Mouse (Mus musculus) midbrain, embryonic 11.5 days (tissue): ENCODE measurements around the gene Rpl18. TPM values are rescaled to one million over a fixed set of nuclear protein-coding genes. Genes with fewer than 3 reads are reported as not detected.

Experiments
- ATAC-seq: fragments of 200-750 bp; cut with Nextera tagmentation; 2 replicates; pipeline ENCODE4 v1.8.0; 2017; ENCODE audit warnings: moderate TSS enrichment, moderate library complexity; ENCODE audit not compliant: low FRiP score
- DNase-seq: peaks from one replicate; pipeline ENCODE4 v3.0.0; 2015; ENCODE audit warnings: low spot score; ENCODE audit errors: missing footprints
- H3K27ac ChIP-seq: fragments of 300-500 bp; sonication (generic); 2 replicates; pipeline ENCODE4 v1.5.1; 2014; ENCODE audit warnings: low read depth, low read length
- H3K27me3 ChIP-seq: fragments of 300-500 bp; sonication (generic); 2 replicates; pipeline ENCODE4 v1.6.1; 2014; ENCODE audit warnings: mild to moderate bottlenecking, low read length, moderate library complexity, mixed read lengths; ENCODE audit not compliant: control insufficient read depth, insufficient read depth
- H3K36me3 ChIP-seq: fragments of 300-500 bp; sonication (generic); 2 replicates; pipeline ENCODE4 v1.6.1; 2014; ENCODE audit warnings: mild to moderate bottlenecking, low read length, moderate library complexity, mixed read lengths; ENCODE audit not compliant: control insufficient read depth, insufficient read depth
- H3K4me1 ChIP-seq: fragments of 300-500 bp; sonication (generic); 2 replicates; pipeline ENCODE4 v1.6.1; 2014; ENCODE audit warnings: low read length; ENCODE audit not compliant: control insufficient read depth, insufficient read depth
- H3K4me2 ChIP-seq: fragments of 300-500 bp; sonication (generic); 2 replicates; pipeline ENCODE4 v1.6.1; 2014; ENCODE audit warnings: mild to moderate bottlenecking, moderate library complexity
- H3K4me3 ChIP-seq: fragments of 300-500 bp; sonication (generic); 2 replicates; pipeline ENCODE4 v1.5.1; 2014; ENCODE audit warnings: low read depth, low read length
- H3K9ac ChIP-seq: fragments of 300-500 bp; sonication (generic); 2 replicates; pipeline ENCODE4 v1.6.1; 2014; ENCODE audit warnings: low read length
- H3K9me3 ChIP-seq: fragments of 300-500 bp; sonication (generic); 2 replicates; pipeline ENCODE4 v1.6.1; 2016; ENCODE audit warnings: low read length; ENCODE audit not compliant: control insufficient read depth
- WGBS: fragments of 180-500 bp; shearing (Covaris S2); extraction: QIAGEN DNeasy Blood & Tissue Kit; methylation state at CpG from one replicate; pipeline ENCODE4 v1.1.7; 2014; 5-methylcytosine and 5-hydroxymethylcytosine counted together
- polyA plus RNA-seq: library from polyadenylated mRNA; unstranded; fragments of >200 nt; fragmentation: Nextera tagmentation; extraction: Ambion mirVana; gene quantifications from 2 replicates; pipeline ENCODE4 v1.2.1, GENCODE M21; 2014

Rpl18 gene
- polyA plus RNA-seq, 1 experiment from 2014 or later = 933 TPM

DNA sequence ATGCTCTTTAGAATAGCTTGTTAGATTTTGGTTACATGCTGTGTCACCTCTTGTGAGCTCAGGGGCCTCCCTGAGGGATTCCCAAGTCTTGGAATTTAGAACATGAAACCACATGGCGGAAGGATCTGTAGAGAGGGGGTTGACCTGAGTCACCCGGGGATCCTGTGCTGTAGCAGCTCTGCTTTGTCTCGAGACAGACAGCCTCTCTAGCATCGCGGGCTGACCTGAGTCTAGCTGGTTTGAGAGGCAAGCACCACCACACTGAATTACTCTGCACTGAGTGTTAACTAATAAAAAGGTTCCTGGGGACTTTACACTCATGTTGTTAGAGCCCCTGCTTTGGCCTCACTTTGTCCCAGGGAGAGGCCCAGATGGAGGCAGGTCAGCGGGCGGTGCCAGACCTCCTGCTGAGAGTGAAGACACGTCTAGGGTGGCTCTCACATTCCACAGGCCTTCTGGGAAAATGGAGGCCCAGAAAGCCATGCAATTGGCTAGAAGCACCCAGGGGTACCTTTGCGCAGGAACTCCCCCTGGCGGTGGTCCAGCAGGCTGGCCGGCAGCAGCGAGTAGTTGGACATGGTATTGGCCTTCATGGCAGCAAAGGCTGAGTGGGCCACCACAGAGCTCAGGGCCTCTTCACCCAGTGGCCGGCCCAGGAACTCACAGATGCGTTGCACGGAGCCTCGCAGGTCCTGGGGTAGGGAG, 15.6 kb downstream of the Rpl18 start:
- Histone ChIP-seq H3K4me2 (no peak overlapping the region), H3K4me1 (no peaks in the 10 kb centered on the region), H3K27ac (no peak overlapping the region), H3K9ac (no peak overlapping the region), H3K9me3 (no peaks in the 10 kb centered on the region), H3K4me3 (no peak overlapping the region), H3K27me3 (no peaks in the 10 kb centered on the region), H3K36me3 (peaks cover 5% of the 10 kb centered on the region; the same call in 1 of the 2 replicates)
- peak; percentile 50; the same call in 1 of the 2 replicates for ATAC-seq
- peak; percentile 93 for DNase-seq
- 15% methylated on average over 16 of the region's 16 CpGs for WGBS

DNA sequence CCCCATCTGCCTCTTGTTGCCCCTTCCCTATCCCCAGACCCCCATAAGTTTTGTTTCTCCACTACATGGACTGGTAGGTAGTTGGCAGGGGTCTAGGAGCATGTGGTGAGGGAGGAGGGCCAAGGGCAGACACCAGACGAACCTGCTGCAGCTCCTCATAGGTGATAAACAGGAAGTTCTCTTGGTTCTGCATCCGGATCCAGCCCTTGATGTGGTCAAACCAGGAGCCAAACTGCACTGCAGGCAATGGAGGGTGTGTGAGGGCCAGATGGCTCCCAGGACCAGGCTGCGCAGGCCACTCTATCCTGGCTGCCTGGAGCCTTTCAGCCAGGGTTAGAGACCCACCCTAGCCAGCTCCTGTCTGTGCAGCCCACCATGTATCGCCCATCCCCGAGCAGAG, 18.2 kb downstream of the Rpl18 start:
- Histone ChIP-seq H3K27me3 (no peaks in the 10 kb centered on the region), H3K9ac (no peak overlapping the region)

DNA sequence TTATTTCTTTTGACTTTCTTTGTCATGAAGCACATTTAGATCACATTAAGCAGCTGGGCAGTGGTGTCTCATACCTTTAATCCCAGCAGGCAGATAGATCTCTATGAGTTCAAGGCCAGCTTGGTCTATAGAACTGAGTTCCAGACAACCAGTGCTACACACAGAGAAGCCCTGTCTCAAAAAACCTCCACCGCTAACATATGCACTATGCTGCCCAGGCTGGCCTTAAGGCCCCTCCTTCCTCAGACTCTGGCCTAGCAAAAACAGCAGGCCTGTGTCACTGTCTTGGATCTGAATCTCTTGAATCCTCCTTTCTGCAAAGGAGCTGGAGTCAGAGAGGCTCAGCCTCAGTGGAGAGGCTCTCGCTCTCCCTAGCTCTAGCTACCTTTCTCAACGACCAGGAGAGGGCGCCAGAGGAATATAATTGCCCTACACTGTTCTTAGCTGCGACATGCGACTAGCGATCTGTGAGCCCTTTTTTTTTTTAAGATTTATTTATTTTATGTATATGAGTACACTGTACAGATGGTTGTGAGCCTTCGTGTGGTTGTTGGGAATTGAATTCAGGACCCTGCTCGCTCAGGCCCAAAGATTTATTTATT, 24.0 kb downstream of the Rpl18 start:
- Histone ChIP-seq H3K27ac (no peak overlapping the region), H3K9me3 (no peaks in the 10 kb centered on the region), H3K36me3 (no peaks in the 10 kb centered on the region), H3K9ac (no peak overlapping the region), H3K27me3 (no peaks in the 10 kb centered on the region), H3K4me2 (no peak overlapping the region), H3K4me1 (no peaks in the 10 kb centered on the region), H3K4me3 (no peak overlapping the region)
- DNase-seq (peak; percentile 94), ATAC-seq (peak; percentile 86)
- WGBS = 7% methylated on average over 9 of the region's 9 CpGs

More for the DNA sequence above, 18.2 kb downstream of the Rpl18 start:
- WGBS = 75% methylated on average over 5 of the region's 5 CpGs
- H3K27ac ChIP-seq = no peak overlapping the region
- H3K9me3 ChIP-seq = no peaks in the 10 kb centered on the region
- no peak for DNase-seq
- no peak for ATAC-seq
- no peak overlapping the region for H3K4me3 ChIP-seq
- no peaks in the 10 kb centered on the region for H3K4me1 ChIP-seq
- H3K4me2 ChIP-seq = no peak overlapping the region
- H3K36me3 ChIP-seq = no peaks in the 10 kb centered on the region

DNA sequence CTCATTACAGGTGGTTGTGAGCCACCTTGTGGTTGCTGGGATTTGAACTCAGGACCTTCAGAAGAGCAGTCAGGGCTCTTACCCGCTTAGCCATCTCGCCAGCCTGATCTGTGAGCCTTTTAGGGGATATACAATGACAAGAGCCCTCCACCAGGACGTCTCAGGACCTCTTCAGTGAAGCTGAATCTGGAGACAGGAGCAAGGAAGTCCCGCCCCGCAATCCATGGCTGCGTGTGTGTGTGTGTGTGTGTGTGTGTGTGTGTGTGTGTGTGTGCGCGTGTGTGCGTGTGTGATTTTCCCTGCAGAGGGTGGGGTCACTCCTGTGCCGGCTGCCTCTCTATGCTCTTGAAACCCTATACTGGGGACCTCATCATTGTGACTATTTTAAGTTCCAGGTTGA, 24.6 kb downstream of the Rpl18 start:
- no peak overlapping the region for H3K4me2 ChIP-seq
- no peak overlapping the region for H3K9ac ChIP-seq
- 68% methylated on average over 10 of the region's 10 CpGs for WGBS
- H3K27ac ChIP-seq = no peak overlapping the region
- no peaks in the 10 kb centered on the region for H3K36me3 ChIP-seq
- H3K9me3 ChIP-seq = no peaks in the 10 kb centered on the region
- H3K4me3 ChIP-seq = no peak overlapping the region
- DNase-seq = no peak
- H3K27me3 ChIP-seq = no peaks in the 10 kb centered on the region
- ATAC-seq = no peak
- no peaks in the 10 kb centered on the region for H3K4me1 ChIP-seq

DNA sequence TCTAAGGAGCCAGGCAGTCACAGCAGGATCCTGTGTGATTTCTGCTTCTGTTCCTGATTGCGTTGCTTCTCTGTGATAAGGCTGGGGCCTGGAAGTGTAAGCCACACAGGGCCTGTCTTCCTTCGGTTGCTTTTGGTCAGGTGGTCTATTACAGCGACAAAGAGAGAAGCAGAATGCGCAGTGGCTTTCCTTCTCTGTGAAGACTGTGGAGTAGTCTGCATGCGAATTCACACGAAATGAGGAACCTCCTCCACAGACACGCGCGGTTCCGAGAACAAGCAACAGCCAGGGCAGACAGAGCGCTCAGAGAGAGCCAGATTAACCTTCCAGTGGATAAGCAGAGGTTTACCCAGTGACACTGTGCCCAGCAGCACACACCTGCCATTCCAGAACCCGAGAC, 26.1 kb downstream of the Rpl18 start:
- Histone ChIP-seq H3K27ac (no peak overlapping the region), H3K9me3 (no peaks in the 10 kb centered on the region), H3K4me2 (no peak overlapping the region), H3K36me3 (no peaks in the 10 kb centered on the region), H3K4me3 (no peak overlapping the region), H3K4me1 (no peaks in the 10 kb centered on the region), H3K27me3 (no peaks in the 10 kb centered on the region), H3K9ac (no peak overlapping the region)
- DNase-seq (peak; percentile 62), ATAC-seq (no peak)
- WGBS = 87% methylated on average over 12 of the region's 12 CpGs

DNA sequence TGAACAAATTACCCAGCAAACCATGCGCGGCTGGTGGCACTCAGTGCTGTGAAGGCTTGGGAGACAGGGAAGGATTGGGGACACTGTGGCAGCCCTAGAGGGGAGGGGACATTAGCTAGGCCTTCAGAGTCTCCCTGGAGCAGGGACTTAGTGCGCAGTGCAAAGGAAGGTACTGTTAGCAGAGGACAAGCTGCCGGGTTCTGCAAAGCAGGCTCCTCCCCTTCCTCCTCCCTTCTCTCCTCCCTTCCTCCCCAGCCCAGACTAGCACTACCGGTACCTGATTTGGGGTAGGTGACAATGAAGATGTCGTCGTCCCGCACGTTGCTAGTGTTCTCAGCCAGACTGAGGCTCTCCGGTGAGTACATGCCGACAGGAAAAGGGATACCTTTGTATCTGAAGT, 26.5 kb downstream of the Rpl18 start:
- H3K4me1 ChIP-seq = no peaks in the 10 kb centered on the region
- no peak for ATAC-seq
- 34% methylated on average over 11 of the region's 11 CpGs for WGBS
- H3K27me3 ChIP-seq = no peaks in the 10 kb centered on the region
- H3K27ac ChIP-seq = no peak overlapping the region
- H3K36me3 ChIP-seq = no peaks in the 10 kb centered on the region
- no peak overlapping the region for H3K4me3 ChIP-seq
- DNase-seq = peak; percentile 79
- H3K9me3 ChIP-seq = 0 out of 2 replicates have a peak, but pooled peaks cover 3% of the 10 kb centered on the region
- no peak overlapping the region for H3K4me2 ChIP-seq
- H3K9ac ChIP-seq = no peak overlapping the region

DNA sequence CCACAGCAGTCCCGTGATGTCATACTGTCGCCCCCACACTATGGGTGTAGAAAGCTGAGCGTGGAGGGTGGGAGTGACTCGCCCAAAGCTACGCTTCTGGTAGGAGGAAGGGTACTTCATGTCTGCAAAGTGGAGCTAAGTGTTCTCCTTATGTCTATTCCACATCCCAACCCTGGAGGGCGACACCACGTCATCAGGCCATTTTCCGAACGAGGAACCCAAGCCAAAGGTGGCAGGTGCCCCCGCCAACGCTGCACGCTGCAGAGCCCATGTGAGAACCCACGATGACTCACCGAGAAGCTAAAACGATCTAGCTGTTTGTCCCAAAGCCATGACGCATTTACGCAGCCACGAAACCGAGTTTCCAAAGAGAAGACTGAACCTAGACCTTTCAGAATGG, 27.1 kb downstream of the Rpl18 start:
- ATAC-seq (no peak), DNase-seq (peak; percentile 78)
- Histone ChIP-seq H3K9me3 (0 out of 2 replicates have a peak, but pooled peaks cover 4% of the 10 kb centered on the region), H3K27ac (no peak overlapping the region), H3K36me3 (no peaks in the 10 kb centered on the region), H3K4me1 (no peaks in the 10 kb centered on the region), H3K4me3 (no peak overlapping the region), H3K27me3 (no peaks in the 10 kb centered on the region), H3K4me2 (0 out of 2 replicates have a peak overlapping the region, but pooled peaks have one; percentile 7), H3K9ac (no peak overlapping the region)
- 38% methylated on average over 19 of the region's 19 CpGs for WGBS

DNA sequence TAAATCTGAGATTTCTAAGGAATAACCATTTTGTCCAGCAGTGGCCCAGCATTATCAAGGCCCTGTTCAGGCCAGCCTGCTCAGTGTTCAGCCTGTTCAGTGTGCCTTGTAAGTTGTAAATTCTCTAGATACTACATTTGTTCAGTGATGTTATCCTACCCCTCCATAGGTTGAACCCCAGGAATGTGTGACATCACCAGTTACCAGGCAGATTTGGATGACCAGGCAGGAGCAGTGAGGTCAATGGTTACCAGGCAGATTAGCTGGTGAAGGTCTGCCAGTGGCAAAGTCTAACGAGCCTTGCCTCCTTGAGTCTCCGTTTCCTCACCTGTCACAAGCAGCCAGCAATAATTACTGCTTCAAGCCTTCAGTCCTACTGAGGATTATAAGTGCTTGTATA, 29.1 kb downstream of the Rpl18 start:
- no peak for ATAC-seq
- no peaks in the 10 kb centered on the region for H3K4me1 ChIP-seq
- WGBS = 53% methylated on average over 2 of the region's 2 CpGs
- H3K9ac ChIP-seq = no peak overlapping the region
- H3K27me3 ChIP-seq = no peaks in the 10 kb centered on the region
- DNase-seq = peak; percentile 91
- no peaks in the 10 kb centered on the region for H3K36me3 ChIP-seq
- H3K27ac ChIP-seq = no peak overlapping the region
- H3K4me3 ChIP-seq = no peak overlapping the region
- 0 out of 2 replicates have a peak, but pooled peaks cover 4% of the 10 kb centered on the region for H3K9me3 ChIP-seq
- no peak overlapping the region for H3K4me2 ChIP-seq

DNA sequence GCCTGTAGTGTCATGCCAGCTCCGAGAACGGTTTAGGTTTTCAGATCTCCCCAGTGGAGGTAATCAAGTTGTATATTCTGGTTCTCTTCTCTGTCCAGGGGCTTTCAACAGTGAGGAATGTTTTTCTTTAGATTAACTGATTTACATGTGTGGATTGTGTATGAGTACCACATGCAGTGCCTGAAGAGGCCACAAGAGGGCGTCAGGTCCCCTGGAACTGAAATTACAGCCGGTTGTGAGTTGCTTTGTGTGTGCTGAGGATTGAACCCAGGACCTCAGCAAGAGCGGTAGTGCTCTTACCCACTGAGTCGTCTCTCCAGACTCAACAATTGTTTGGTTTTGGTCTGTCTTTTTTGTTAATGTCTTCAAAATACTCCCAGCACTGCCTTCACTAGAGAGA, 31.3 kb downstream of the Rpl18 start:
- Histone ChIP-seq H3K4me1 (no peaks in the 10 kb centered on the region), H3K4me2 (no peak overlapping the region), H3K27ac (no peak overlapping the region), H3K27me3 (no peaks in the 10 kb centered on the region), H3K9me3 (0 out of 2 replicates have a peak, but pooled peaks cover 4% of the 10 kb centered on the region), H3K36me3 (no peaks in the 10 kb centered on the region), H3K9ac (no peak overlapping the region), H3K4me3 (no peak overlapping the region)
- 65% methylated on average over 6 of the region's 6 CpGs for WGBS
- DNase-seq (no peak), ATAC-seq (no peak)
